Mouse (Mus musculus): ENCODE measurements at regions not wholly inside any gene's neighbourhood (a gene's known extent, or its start where the extent isn't known, plus 50 kb on each side); places are given as distances from the start of the nearest gene placed in this dataset.

GRCm38 (mm10) chr14:76864664-76865063, 171.9 kb upstream of the Ccdc122 start:
- TF ChIP-seq USF1 (IDR thresholded peaks at IDR 0.05; ENCODE audit: low read depth) = no peak
- TF ChIP-seq CTCF (IDR thresholded peaks at IDR 0.05; ENCODE audit: control insufficient read depth, insufficient read depth, insufficient read length) = no peak
- no peak for TF ChIP-seq CEBPB (IDR thresholded peaks at IDR 0.05; ENCODE audit: low read depth)

Data from C2C12 (cell line).